10 mouse cellular contexts compared by ENCODE assay signal in genomic region chrX:12763127-12763834, GRCm38 (mm10). TPM values are rescaled to one million over a fixed set of nuclear protein-coding genes. Genes with fewer than 3 reads are reported as not detected.
DNase-seq lines count a peak whose midpoint lies in the region; ATAC-seq and TF ChIP-seq lines count a peak whose summit lies in the region.
"Had no signal": no experiment of that assay in that cellular context is flagged by ENCODE, and none has a peak within 500 bp of the region (broad histone marks: within the 10 kb centered on the region; RNA-seq: fewer than 3 reads in every experiment).

No protein-coding gene starts in this region.

- H3K4me3 ChIP-seq in heart, postnatal 0 days (ENCODE audit: low read depth, low read length): peak overlapping the region; percentile 85
- no peak overlapping the region for H3K4me3 ChIP-seq in brown adipose tissue, adult 24 weeks (ENCODE audit: insufficient read depth, low read depth, low read length)
- H3K4me3 ChIP-seq in hindbrain, embryonic 15.5 days: peak overlapping the region; percentile 60
- H3K4me3 ChIP-seq in midbrain, embryonic 15.5 days: peak overlapping the region; percentile 65

- WGBS in heart, postnatal 0 days: 68% methylated on average over 3 of the region's 3 CpGs
- 56% methylated on average over 3 of the region's 3 CpGs for WGBS in hindbrain, embryonic 15.5 days
- WGBS in midbrain, embryonic 15.5 days: 60% methylated on average over 3 of the region's 3 CpGs

- TF ChIP-seq CTCF in heart, postnatal 0 days (IDR thresholded peaks at IDR 0.05; ENCODE audit: low read depth): no peak

- H3K4me1 ChIP-seq in heart, postnatal 0 days (ENCODE audit: control insufficient read depth, insufficient read depth): no peaks in the 10 kb centered on the region; the same call in 1 of the 2 replicates
- H3K4me1 ChIP-seq in brown adipose tissue, adult 24 weeks (ENCODE audit: control insufficient read depth, insufficient read depth, insufficient read length, low read length): peaks cover 2% of the 10 kb centered on the region; the same call in 1 of the 2 replicates
- 0 out of 2 replicates have a peak, but pooled peaks cover 8% of the 10 kb centered on the region for H3K4me1 ChIP-seq in hindbrain, embryonic 15.5 days (replicated peaks)
- H3K4me1 ChIP-seq in midbrain, embryonic 15.5 days: peaks cover 7% of the 10 kb centered on the region

- H3K9me3 ChIP-seq in heart, postnatal 0 days (replicated peaks; ENCODE audit: control insufficient read depth, low read length): no peaks in the 10 kb centered on the region
- no peaks in the 10 kb centered on the region for H3K9me3 ChIP-seq in hindbrain, embryonic 15.5 days
- no peaks in the 10 kb centered on the region for H3K9me3 ChIP-seq in midbrain, embryonic 15.5 days

- no peak for DNase-seq in heart, postnatal 0 days (ENCODE audit: low spot score)
- DNase-seq in heart, adult 8-10 months (ENCODE audit: low spot score): no peak
- no peak for DNase-seq in gastrocnemius, postnatal 25 days
- no peak for DNase-seq in adrenal gland, postnatal 25 days
- DNase-seq in thymus, adult 18-20 months: no peak
- DNase-seq: lung, adult 2 months had no signal

- no peaks in the 10 kb centered on the region; the same call in 1 of the 2 replicates for H3K27me3 ChIP-seq in heart, postnatal 0 days (ENCODE audit: control insufficient read depth, insufficient read depth, low read length)
- no peaks in the 10 kb centered on the region for H3K27me3 ChIP-seq in hindbrain, embryonic 15.5 days
- no peaks in the 10 kb centered on the region for H3K27me3 ChIP-seq in midbrain, embryonic 15.5 days (replicated peaks)
- H3K27me3 ChIP-seq: Patski had no signal

- no peak for ATAC-seq in heart, postnatal 0 days (ENCODE audit: insufficient read depth, low read depth)
- no peak for ATAC-seq in hindbrain, embryonic 15.5 days (ENCODE audit: low FRiP score, low read depth)
- ATAC-seq in midbrain, embryonic 15.5 days (replicated peaks): no peak
- ATAC-seq: Patski had no signal

- no peaks in the 10 kb centered on the region for H3K36me3 ChIP-seq in heart, postnatal 0 days (replicated peaks; ENCODE audit: control insufficient read depth, insufficient read depth, low read length)
- no peaks in the 10 kb centered on the region for H3K36me3 ChIP-seq in hindbrain, embryonic 15.5 days
- H3K36me3 ChIP-seq in midbrain, embryonic 15.5 days (replicated peaks): no peaks in the 10 kb centered on the region

- peak overlapping the region; percentile 99 for H3K27ac ChIP-seq in heart, postnatal 0 days (ENCODE audit: low read depth)
- peak overlapping the region; percentile 89; the same call in 1 of the 2 replicates for H3K27ac ChIP-seq in brown adipose tissue, adult 24 weeks (replicated peaks; ENCODE audit: low read depth, low read length)
- peak overlapping the region; percentile 96 for H3K27ac ChIP-seq in hindbrain, embryonic 15.5 days (replicated peaks)
- H3K27ac ChIP-seq in midbrain, embryonic 15.5 days: peak overlapping the region; percentile 97

- TF ChIP-seq EP300 in heart, postnatal 0 days (IDR thresholded peaks at IDR 0.05; ENCODE audit: low read depth): no peak

- peak overlapping the region; percentile 92 for H3K9ac ChIP-seq in heart, postnatal 0 days (replicated peaks; ENCODE audit: low read depth, low read length)
- peak overlapping the region; percentile 68 for H3K9ac ChIP-seq in hindbrain, embryonic 15.5 days
- H3K9ac ChIP-seq in midbrain, embryonic 15.5 days: peak overlapping the region; percentile 76

- peak overlapping the region; percentile 67 for H3K4me2 ChIP-seq in heart, postnatal 0 days (ENCODE audit: low read depth, low read length)
- H3K4me2 ChIP-seq in hindbrain, embryonic 15.5 days: peak overlapping the region; percentile 56
- H3K4me2 ChIP-seq in midbrain, embryonic 15.5 days: peak overlapping the region; percentile 48

RNA-seq across cellular contexts. Expression of gene Med14, which starts 1.4 kb away (rescaled TPM):
- total RNA-seq in heart, postnatal 0 days (2014; rRNA removed; ENCODE audit: low replicate concordance): 40.1 and 41.9 TPM in 2 replicates
- 9.6 and 10.8 TPM in 2 replicates for polyA plus RNA-seq in heart, postnatal 0 days (2015; fragmentation: Nextera tagmentation; extraction: Ambion mirVana)
- total RNA-seq in heart, adult 8-10 months (2022): 10 to 100 TPM; 20.9 to 30.2 (median 24.3) TPM
- polyA plus RNA-seq in brown adipose tissue, adult 24 weeks (2012; ENCODE audit: insufficient read depth, insufficient read length, missing spikeins): 8.1 and 8.8 TPM in 2 replicates
- polyA plus RNA-seq in hindbrain, embryonic 15.5 days (2015; fragmentation: Nextera tagmentation; extraction: Ambion mirVana): 13.0 and 14.5 TPM in 2 replicates
- polyA plus RNA-seq in midbrain, embryonic 15.5 days (2015; fragmentation: Nextera tagmentation; extraction: Ambion mirVana): 13.5 and 14.3 TPM in 2 replicates
- total RNA-seq in gastrocnemius, postnatal 25 days (2021): 10 to 100 TPM; 18.5 to 20.9 TPM
- 24.0 and 25.6 TPM in 2 replicates for total RNA-seq in adrenal gland, postnatal 25 days (2021)
